Mouse (Mus musculus): ENCODE data around the gene Ube2v1. TPM values are rescaled to one million over a fixed set of nuclear protein-coding genes. Genes with fewer than 3 reads are reported as not detected.
A peak's percentile ranks its signal among the peaks of the same experiment; 100 is the strongest.

The Ube2v1 gene
- total RNA-seq (2014; fragmentation: Nextera tagmentation) (112 and 155 TPM in 2 replicates), total RNA-seq (2017) (49.7 and 50.5 TPM in 2 replicates)

DNA sequence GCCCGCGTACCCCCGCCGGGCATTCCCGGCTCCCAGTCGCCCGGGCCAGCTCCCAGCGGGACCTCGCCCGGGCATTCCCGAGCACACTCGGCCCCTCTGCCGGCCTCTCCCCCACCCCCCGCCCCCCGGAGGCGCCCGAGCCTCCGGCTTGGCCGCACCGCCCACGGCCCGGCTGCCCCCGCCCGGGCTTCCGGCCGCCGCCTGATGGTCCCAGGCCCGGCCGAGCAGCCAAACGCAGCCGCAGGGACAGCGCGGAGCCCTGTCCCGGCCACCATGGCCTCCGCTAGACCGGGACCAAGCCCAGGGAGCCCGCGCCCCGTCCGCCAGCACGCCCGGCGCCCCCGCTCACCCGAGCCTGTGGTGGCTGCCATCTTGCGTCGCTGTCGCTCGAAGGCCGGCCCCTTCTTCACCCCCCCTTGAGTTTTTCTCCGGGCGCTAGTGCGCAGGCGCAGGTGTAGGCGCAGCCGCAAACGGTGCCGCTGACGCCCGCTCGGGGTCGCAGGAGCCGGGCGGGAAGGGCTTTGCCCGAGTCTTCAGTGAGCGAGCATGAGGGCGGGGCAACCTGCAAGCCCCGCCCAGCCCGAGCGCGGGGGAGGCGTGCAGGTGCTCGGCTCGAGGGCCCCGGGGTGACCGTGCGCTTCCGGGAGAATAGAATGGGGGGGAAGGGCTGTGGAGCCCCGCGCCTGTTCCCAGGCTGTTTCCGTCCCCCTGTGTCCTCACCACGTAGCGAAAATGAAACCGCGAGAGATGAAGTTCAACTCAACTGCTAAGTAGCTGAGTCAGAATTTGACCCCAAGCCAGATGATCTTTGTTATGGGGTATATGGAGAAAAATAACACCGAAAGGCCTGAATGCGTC, at the start of gene Ube2v1:
Gene Ube2v1 (minus strand): TSS at position 505 of the 858 bp plus-strand sequence.
- peak; percentile 84 for ATAC-seq (replicated peaks; ENCODE audit: poor library complexity, severe bottlenecking)

DNA sequence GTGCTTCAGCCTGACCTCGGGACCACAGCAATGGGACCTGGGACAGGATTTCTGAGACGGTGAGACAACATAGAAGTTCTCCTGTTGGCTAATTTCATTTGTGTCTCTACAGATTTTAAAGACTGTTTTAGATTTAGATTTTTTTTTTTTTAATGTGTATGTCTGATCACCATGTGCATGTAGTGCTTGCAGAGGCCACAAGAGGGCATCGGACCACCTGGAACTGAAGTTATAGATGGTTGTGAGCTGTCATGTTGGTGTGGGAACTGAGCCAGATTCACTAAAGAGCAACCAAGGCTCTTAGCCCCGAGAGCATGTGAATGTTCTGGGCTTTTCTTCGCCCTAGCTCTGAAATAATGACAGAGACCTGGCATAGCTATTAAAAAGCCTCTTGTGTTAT, 48.8 kb upstream of the Ube2v1 start:
- ATAC-seq (replicated peaks; ENCODE audit: poor library complexity, severe bottlenecking): peak; percentile 21; the same call in 1 of the 2 replicates

DNA sequence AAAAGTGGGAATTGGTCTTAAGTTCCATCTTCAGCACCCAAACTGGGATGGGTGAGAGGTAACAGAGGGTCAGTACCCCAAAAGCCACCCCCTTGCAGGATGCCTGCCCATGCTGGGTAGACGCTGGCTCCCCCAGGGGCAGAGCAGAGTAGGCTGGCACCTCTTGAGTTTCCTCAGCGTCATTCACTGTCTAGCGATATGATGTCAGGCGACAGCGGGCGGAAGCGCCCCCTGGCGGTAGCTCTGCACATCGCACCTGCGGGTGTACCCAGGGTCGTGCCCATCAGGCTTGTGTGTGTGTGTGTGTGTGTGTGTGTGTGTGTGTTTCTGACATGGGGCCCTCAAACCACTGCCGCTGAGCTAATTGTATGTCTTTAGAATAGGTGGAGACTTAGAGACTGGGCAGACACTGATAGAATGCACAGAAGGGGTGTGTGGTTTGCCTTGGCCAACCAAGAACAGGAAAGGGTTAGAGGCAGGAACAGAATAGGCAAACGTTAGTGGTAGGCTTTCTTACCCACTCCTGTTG, 48.1 kb upstream of the Ube2v1 start:
- ATAC-seq (replicated peaks; ENCODE audit: poor library complexity, severe bottlenecking): peak; percentile 83

DNA sequence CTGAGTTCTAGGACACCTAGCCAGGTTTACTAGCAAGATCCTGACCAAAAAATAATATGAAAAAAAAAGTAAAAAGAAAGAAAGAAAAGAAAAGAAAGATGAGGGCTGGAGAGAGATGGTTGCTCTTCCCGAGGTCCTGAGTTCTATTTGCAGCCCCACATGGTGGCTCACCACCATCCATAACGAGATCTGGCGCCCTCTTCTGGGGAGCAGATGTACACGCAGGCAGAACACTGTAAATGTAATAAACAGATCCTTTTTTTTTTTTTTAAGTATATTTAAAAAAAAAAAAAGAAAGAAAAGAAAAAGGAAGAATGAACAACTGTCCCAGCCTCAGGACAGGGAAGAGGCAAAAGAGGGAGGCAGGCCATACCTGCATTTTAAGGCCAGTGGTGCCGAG, 46.7 kb upstream of the Ube2v1 start:
- ATAC-seq (replicated peaks; ENCODE audit: poor library complexity, severe bottlenecking): no peak

DNA sequence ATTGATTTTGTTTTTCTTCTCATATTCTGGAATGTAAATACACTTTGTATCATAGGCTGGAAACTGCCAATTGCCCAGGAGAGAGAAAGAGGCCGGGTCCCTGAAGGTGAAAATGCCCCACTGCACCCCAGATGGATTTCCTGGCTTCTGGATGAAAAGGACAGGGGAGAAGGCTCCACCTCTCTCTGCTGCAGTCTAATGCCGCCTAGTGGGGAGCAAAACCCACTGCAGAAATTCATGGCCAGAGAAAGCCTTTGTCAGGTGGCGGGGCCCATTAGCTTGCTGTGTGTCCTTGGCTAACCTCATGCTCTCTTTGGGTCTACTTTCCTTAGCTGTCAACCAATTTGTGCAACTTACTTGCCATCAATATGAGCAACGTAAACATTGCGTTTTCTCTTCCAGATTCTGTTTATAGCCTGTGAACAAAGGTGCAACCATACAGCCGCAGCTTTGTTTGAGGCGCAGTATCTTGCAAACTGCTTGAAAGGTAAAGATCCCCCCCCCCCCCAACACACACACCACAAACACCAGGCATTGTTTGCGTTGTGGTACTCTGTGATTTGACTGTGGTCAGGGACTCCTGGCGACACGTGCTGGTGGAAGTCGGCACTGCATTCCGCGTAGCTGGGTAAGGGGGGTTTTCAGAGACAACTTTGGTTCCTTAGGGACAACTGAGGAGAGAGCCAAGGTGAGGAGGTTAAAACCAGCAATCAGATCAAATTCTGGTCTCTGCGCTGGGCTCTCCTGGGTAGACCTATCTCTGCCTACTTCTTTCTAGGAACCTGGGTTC, 43.4 kb upstream of the Ube2v1 start:
- peak; percentile 55 for ATAC-seq (replicated peaks; ENCODE audit: poor library complexity, severe bottlenecking)

DNA sequence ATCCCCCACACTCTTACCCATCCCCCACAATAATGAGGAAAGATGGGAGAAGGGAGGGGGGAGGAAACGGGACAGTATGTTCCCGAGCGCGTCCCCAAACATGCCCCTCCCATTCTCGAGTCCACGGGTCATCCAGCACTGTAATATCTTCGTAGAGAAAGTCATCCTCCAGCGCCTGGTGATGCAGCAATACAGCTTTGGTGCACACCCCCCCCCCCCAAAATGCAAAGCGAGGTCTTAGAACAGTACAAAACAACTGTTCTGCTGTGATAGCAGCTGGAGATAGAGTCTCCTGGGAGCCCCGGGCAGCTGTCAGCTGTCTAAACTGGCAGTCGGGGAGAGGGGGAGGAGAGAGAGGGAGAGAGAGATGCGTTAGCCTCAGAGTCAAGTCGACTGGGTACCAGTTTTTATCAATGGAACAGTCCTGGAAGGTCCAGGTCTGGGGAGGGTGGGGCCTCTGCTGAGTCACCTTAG, 40.4 kb upstream of the Ube2v1 start:
- ATAC-seq (replicated peaks; ENCODE audit: poor library complexity, severe bottlenecking): no peak

DNA sequence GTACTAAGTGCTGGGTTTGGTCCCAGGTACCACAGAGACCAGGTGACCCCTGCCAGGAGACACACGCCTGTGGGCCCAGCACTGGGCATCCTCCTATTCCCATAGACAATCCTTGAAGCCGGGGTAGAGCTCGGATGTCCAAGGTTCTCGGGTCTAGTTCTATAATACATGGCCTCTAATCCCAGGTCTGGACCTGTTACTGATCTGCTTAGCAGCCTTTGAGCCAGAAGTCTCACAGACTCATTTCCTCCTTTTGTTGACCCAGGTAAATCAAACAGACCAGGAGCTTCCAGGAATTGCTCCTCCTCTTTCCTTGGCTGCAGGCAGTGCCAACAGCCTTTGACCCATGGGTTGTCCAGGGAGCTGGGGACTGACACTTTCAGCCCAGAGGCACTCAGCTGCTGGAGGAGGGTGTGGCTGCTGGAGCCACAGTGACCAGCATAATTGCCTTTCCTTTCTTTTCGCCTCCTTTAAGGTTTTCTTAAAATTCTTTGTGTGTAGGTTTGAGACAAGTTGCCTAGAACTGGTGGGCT, 39.3 kb upstream of the Ube2v1 start:
- no peak for ATAC-seq (replicated peaks; ENCODE audit: poor library complexity, severe bottlenecking)

DNA sequence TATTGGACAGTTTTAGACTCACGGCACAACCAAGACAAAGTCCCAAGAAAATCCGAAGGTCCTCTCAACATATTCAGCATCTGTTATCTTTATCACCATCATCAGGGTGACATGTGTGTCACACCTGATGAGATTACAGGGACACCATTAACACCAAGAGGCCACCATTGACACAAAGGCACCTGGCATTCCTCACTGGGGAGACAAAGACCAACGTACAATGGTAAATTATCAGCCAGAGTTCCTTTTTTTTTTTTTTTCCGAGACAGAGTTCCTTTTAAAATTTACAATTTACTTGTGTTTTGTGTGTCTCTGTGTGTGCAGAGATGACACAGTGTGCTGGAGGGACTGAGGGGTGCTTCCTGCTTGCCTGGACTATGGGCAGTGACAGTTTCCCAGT, 37.5 kb upstream of the Ube2v1 start:
- no peak for ATAC-seq (replicated peaks; ENCODE audit: poor library complexity, severe bottlenecking)

DNA sequence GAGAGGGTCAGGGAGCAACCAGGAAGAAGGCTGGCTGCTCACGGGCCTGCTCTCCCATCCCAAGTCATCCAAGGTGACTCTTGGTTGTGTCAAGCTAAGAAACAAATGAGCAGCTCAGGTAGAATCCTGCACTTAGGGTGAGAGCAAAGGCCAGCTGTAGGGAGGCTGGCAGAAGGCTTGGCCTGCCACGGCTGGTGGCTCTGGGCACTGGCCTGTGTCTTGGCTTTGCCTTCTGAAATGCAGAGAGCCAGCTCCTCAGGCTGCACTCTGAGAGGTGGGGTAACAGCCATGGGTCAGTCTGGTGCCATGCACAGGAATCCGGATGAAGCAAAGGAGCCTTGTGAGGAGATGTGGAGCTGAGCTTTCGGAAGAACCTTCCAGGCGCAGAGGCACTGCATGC, 36.5 kb upstream of the Ube2v1 start:
- no peak for ATAC-seq (replicated peaks; ENCODE audit: poor library complexity, severe bottlenecking)

DNA sequence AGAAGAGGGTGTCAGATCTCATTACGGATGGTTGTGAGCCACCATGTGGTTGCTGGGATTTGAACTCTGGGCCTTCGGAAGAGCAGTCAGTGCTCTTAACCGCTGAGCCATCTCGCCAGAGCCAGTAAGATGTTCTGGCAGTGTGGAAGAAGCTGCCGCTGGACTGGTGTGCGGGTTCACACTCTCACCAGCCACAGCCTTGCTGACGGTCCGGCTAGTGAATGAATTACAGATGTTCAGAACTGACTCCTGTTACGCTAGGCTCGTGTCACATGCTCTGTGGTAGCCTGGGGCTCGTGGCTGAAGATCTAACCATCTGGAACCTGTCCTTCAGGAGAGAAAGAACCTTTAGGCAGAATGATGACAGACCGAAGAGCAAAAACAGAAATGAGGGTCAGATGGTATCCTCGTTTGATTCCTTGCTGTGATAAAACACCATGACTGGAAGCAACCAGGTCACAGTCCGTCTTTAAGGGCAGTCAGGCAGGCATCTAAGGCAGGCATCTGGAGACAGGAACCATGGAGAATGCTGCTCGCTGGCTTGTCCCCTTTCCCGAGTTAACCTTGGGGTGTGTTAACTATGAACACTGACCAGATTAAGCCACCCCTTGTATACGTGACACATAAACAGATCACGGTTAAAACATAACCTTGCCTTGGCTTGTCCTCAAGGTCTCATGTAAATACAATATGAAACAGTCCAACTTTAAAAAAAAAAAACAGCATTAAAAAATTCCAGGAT, 34.2 kb upstream of the Ube2v1 start:
- no peak for ATAC-seq (replicated peaks; ENCODE audit: poor library complexity, severe bottlenecking)

DNA sequence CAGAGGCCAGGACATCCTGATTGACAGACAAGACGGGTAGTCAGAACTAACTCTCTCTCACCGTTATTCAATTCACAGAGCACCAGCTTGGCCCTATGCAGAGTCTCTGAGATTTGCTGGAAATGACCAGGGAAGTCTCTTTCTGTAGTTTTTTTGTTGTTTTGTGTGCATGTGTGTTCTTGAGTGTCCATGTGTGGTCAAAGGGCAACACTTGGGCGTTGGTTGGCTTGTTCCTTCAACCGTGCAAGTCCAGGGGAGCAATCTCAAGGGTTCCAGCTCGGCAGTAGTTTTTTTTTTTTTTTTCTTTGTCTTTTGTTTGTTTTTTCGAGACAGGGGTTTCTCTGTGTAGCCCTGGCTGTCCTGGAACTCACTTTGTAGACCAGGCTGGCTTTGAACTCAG, 30.8 kb upstream of the Ube2v1 start:
- no peak for ATAC-seq (replicated peaks; ENCODE audit: poor library complexity, severe bottlenecking)

DNA sequence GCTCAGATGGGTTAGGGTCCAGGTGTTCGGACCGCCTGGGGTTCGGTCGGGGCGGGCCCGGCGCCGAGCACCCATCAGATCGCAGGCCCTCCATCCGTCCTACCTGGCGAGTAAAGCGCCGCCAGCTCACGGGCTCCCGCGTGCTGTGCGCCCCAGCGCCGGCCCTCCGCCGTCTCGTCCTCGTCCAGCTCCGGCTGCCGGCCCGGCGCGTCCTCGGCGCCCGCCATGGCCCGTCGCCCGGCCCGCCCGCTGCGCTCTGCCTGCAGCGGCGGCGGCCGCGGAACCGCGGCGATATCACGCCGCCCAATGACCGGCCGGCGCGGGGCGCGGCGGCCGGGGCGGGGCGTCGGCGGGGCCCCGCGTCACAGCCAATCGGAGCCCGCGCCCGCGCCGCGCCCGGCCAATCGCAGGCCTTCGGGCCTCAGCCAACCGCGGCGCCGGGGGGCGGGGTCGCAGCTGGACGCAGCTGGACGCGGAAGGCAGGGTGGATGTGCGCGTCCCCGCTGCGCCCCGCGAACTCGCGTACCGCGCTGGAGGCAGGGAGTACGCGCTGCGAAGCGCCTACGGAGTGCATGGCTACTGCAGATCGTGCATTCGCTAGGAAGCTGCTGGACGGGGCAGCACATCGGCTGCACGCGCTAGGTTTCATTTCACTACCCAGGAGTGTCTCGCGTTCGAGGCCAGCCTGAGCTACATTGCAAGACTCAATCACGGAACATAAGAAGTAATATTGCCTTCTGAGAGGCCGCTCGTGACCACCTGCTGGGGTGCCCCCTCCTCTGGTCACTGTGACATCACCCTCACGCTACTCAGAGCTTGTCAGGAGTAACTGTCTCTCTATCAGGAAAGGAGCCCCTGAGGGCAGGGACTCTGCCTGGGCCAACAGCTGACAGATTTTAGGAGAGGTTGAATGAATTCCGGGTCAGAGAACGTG, 29.6 kb upstream of the Ube2v1 start, which contains the start of gene Gm20431:
Gene Gm20431 (minus strand): TSS at position 227 of the 934 bp plus-strand sequence.
- ATAC-seq (replicated peaks; ENCODE audit: poor library complexity, severe bottlenecking): peak; percentile 77

DNA sequence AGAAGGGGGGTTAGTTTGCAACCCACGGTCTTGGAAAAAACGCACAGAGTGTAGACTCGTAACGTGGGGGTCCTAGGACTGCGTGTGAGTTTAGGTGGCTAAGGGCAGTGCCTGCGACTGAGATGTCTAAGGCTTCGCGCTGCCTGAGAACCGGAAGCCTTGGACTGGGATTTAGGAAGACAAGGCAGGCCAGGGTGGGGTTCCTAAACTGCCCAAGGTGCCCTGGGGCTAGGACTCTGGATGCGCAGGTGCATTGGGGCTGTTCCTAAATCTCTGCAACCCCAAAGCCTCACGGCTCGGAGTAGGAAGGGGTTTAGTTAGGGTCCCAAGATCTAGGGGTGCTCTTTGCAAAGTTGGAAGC, 28.7 kb upstream of the Ube2v1 start:
- no peak for ATAC-seq (replicated peaks; ENCODE audit: poor library complexity, severe bottlenecking)

DNA sequence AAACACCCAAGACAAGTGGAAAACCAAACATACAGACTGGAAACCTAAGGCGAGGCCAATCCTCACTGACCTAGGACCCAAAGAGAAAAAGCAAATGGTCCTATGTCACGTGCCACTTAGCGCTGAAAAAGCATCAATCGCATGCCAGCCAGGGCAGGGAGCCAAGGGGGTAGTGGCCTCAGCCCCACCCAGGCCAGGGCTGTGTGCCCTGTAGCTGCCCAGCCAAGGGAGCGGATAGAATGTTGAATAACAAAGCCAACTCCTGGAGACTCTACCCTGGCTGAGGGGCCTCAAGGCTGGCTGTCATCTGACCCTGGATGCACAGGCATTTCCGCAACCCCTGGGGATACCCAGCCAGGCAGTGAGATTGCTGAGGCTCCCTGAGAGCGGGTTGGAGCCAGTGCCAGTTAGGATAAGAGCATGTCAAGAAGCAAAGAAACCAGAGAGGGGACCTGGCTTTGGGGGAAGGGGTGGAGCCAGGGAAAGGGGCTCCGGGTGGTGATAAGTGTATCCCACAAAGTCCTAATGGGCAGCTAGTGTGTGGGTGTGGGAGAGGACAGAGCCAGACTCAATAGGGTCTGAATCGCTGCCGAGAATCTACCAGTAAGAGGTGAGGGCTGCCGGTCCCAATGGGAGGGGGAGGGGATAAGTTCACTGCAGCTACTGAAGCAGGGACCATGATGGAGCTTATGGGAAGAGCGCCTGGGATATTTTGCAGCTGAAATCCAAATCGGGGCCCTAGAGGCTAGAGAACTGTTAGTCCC, 28.1 kb upstream of the Ube2v1 start:
- no peak for ATAC-seq (replicated peaks; ENCODE audit: poor library complexity, severe bottlenecking)

DNA sequence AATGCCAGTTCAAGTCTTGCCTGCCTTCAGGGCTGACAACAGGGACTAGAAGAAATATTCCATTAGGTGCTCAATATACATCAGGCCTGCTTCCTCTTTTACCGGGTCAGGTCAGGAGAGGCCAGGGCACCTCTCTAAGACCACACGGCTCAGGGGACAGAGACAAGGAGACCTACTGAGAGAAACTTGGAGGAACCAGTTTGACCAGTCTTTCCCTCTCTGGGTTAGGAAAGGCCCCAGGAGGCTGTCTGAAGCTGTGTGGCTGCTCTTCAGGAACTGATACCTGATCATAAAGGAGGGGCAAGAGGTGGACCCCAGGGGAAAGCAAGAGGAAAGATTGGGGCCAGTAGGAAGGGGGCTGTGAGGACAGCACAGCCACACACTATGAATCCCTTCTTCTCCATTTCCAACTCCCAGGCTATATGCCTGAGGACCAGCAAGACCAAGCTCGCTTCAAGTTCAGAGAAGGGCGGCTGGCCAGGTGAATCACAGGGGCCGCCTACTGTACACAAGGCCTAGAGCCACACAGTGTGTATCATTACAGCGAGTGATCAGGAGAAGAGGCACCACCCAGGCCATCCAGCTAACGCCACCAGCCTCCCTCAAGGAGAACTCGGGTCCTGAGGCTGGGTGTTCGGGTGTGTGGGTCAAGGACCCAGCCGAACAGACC, 27.4 kb upstream of the Ube2v1 start:
- ATAC-seq (replicated peaks; ENCODE audit: poor library complexity, severe bottlenecking): no peak

DNA sequence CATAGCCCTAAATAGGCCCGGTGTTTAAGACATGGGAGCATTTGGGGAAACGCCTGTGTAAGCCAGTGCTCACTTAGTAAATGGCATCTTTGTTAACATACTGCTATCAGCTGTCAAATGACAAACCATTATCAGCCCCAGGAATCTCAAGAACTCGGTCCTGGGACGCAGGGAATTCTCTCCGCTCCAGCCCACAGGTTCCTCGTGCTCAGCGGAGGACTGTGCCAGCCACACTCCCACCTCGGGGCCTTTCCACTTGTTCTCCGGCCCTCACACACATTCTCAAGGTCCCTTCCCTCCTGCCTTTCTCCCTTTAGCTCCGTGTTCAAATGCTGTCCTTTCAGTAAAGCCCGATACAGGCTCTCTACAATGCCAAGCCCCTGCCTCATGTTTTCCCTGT, 26.8 kb upstream of the Ube2v1 start:
- no peak for ATAC-seq (replicated peaks; ENCODE audit: poor library complexity, severe bottlenecking)

DNA sequence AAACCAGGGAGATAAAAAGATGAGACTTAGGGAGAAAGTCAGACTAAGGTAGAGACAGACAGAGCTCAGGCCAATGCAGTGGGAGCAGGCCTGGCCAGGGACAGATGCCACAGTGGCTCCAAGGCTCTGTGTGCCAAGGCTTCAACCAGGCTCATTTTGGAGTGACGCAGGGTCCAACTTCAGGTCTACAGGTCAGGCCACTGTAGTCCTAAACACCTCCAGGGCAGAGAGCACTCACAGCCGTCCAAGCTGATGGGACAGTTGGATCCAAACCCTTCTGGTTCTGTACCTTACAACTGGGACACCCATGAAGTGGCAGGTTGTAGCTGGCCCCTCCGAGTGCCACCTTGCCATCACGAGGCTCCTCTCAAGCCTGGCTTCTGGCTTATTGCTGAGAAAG, 26.1 kb upstream of the Ube2v1 start:
- ATAC-seq (replicated peaks; ENCODE audit: poor library complexity, severe bottlenecking): no peak
